Mouse (Mus musculus) hindbrain, embryonic 11.5 days (tissue): ENCODE results near the gene Ifit1bl2. TPM values are rescaled to one million over a fixed set of nuclear protein-coding genes. Genes with fewer than 3 reads are reported as not detected.

Source experiments
- ATAC-seq: fragments of 200-750 bp; cut with Nextera tagmentation; 2 replicates; pipeline ENCODE4 v1.8.0; 2017; ENCODE audit warnings: mild to moderate bottlenecking, moderate TSS enrichment, moderate library complexity; ENCODE audit not compliant: low FRiP score
- DNase-seq: peaks from one replicate; pipeline ENCODE4 v3.0.0-alpha.2; 2015; ENCODE audit warnings: low spot score
- H3K27ac ChIP-seq: fragments of 300-500 bp; sonication (generic); 2 replicates; pipeline ENCODE4 v1.5.1; 2014; ENCODE audit warnings: mild to moderate bottlenecking, low read depth, low read length
- H3K27me3 ChIP-seq: fragments of 300-500 bp; sonication (generic); 2 replicates; pipeline ENCODE4 v1.6.1; 2014; ENCODE audit warnings: mild to moderate bottlenecking, low read length, moderate library complexity, mixed read lengths; ENCODE audit not compliant: control insufficient read depth, insufficient read depth
- H3K36me3 ChIP-seq: fragments of 300-500 bp; sonication (generic); 2 replicates; pipeline ENCODE4 v1.6.1; 2014; ENCODE audit warnings: mild to moderate bottlenecking, low read length, moderate library complexity, mixed read lengths; ENCODE audit not compliant: control insufficient read depth, insufficient read depth
- H3K4me1 ChIP-seq: fragments of 300-500 bp; sonication (generic); replicated peaks from 2 replicates; pipeline ENCODE4 v1.6.1; 2014; ENCODE audit warnings: low read length, mixed read lengths; ENCODE audit not compliant: control insufficient read depth, insufficient read depth
- H3K4me2 ChIP-seq: fragments of 300-500 bp; sonication (generic); replicated peaks from 2 replicates; pipeline ENCODE4 v1.6.1; 2014; ENCODE audit warnings: mild to moderate bottlenecking, low read depth, low read length
- H3K4me3 ChIP-seq: fragments of 300-500 bp; sonication (generic); 2 replicates; pipeline ENCODE4 v1.5.1; 2014; ENCODE audit warnings: low read depth, low read length
- H3K9ac ChIP-seq: fragments of 300-500 bp; sonication (generic); 2 replicates; pipeline ENCODE4 v1.6.1; 2014; ENCODE audit warnings: low read depth, low read length
- H3K9me3 ChIP-seq: fragments of 300-500 bp; sonication (generic); 2 replicates; pipeline ENCODE4 v1.6.1; 2016; ENCODE audit warnings: low read length; ENCODE audit not compliant: control insufficient read depth
- WGBS: fragments of 180-500 bp; shearing (Covaris S2); extraction: QIAGEN DNeasy Blood & Tissue Kit; methylation state at CpG from one replicate; pipeline ENCODE4 v1.1.7; 2014; 5-methylcytosine and 5-hydroxymethylcytosine counted together
- polyA plus RNA-seq: library from polyadenylated mRNA; unstranded; fragments of >200 nt; fragmentation: Nextera tagmentation; extraction: Ambion mirVana; gene quantifications from 2 replicates; pipeline ENCODE4 v1.2.1, GENCODE M21; 2014

The Ifit1bl2 gene
- 0.07 and 0.19 TPM in 2 replicates for polyA plus RNA-seq

DNA sequence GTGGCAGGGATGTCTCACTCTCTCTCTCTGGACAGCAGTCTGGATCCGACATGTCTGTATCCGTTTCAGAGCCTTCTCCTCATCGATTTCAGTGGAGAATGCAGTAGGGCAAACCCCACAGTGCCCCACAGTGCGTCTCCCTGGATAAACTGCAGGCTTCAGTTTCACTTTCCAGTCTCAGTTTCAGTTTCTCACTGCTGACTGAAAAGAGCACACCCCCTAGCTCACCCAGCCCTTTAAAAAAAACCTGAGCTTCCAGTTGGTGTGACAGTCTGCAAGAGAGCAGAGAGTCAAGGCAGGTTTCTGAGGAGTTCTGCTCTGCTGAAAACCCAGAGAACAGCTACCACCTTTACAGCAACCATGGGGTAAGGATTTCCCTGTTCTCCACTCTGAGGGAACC is at the start of gene Ifit1bl2, which contains the start of gene Ifit1:
Ifit1bl2 (minus strand) TSS at position 121 of the 400 bp plus-strand sequence.
Ifit1 (plus strand) TSS at position 249 of the 400 bp plus-strand sequence.
- Histone ChIP-seq H3K4me3 (no peak within 1 kb of the TSS), H3K4me2 (no peak within 1 kb of the TSS), H3K27me3 (no peaks in the 10 kb centered on the region), H3K9me3 (no peaks in the 10 kb centered on the region), H3K27ac (no peak within 1 kb of the TSS), H3K4me1 (no peaks in the 10 kb centered on the region), H3K36me3 (no peaks in the 10 kb centered on the region), H3K9ac (no peak within 1 kb of the TSS)
- DNase-seq (no peak), ATAC-seq (no peak)
- 51% methylated on average over 4 of the region's 4 CpGs for WGBS

GRCm38 (mm10) chr19:34685530-34685929 is 45.0 kb upstream of the Ifit1bl2 start:
- H3K4me2 ChIP-seq, result no peak overlapping the region
- no peaks in the 10 kb centered on the region for H3K36me3 ChIP-seq
- H3K9ac ChIP-seq, result no peak overlapping the region
- ATAC-seq (no peak), DNase-seq (no peak)
- no peaks in the 10 kb centered on the region for H3K4me1 ChIP-seq
- no peak overlapping the region for H3K27ac ChIP-seq
- 90% methylated on average over 1 of the region's 1 CpGs for WGBS
- no peaks in the 10 kb centered on the region for H3K9me3 ChIP-seq
- no peaks in the 10 kb centered on the region for H3K27me3 ChIP-seq
- H3K4me3 ChIP-seq, result no peak overlapping the region

- DNase-seq, result peak; percentile 55
- H3K4me1 ChIP-seq, result no peaks in the 10 kb centered on the region
- no peak overlapping the region for H3K27ac ChIP-seq
- H3K27me3 ChIP-seq, result no peaks in the 10 kb centered on the region
- no peaks in the 10 kb centered on the region for H3K36me3 ChIP-seq
- no peaks in the 10 kb centered on the region for H3K9me3 ChIP-seq
- 71% methylated on average over 1 of the region's 1 CpGs for WGBS
- no peak overlapping the region for H3K9ac ChIP-seq
- H3K4me2 ChIP-seq, result no peak overlapping the region
- no peak overlapping the region for H3K4me3 ChIP-seq
- no peak for ATAC-seq
These were observed 44.3 kb upstream of the Ifit1bl2 start for GRCm38 (mm10) chr19:34684857-34685256.

DNA sequence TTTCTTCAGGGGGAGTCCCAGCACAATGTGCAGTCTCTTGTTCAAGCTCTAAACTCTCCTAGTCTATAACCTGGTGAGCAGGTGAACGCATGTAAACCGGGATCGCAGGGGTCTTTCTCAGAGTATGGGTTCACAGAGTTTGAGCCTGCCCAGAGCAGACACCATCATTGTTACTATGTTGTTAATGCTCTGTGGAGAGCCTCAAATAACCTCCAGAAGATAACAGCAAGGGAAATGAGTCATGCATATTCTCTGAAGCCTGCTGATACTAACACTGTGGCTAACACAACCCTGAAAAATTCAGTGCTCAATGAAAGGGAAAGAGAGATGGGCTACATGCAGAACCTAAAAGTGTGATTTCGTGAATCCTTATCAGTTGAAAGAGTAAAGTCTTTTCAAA is 37.9 kb upstream of the Ifit1bl2 start:
- ATAC-seq, result no peak
- DNase-seq, result no peak
- 89% methylated on average over 4 of the region's 4 CpGs for WGBS
- no peaks in the 10 kb centered on the region for H3K36me3 ChIP-seq
- no peak overlapping the region for H3K4me2 ChIP-seq
- no peaks in the 10 kb centered on the region for H3K27me3 ChIP-seq
- H3K4me3 ChIP-seq, result no peak overlapping the region
- no peak overlapping the region for H3K9ac ChIP-seq
- H3K4me1 ChIP-seq, result no peaks in the 10 kb centered on the region
- H3K27ac ChIP-seq, result no peak overlapping the region
- H3K9me3 ChIP-seq, result no peaks in the 10 kb centered on the region

DNA sequence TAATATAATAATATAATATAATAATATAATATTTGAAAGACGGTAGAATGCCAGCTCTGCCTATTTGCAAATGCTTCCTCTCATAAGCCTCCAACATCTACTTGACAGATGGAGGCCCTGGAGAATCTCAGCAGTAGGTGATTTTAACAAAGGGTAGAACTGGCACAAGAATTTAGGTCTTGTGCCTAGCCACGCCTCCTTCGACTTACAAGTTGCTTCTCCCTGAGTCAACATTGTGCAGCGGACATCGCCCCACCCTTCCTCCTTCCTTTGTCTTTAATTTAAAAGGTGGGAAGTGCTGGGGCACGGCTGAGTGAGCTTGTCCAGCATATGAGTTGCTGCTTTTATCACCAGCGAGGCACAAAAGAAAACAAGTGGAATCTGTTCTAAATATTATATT is 32.9 kb upstream of the Ifit1bl2 start:
- Histone ChIP-seq H3K36me3 (no peaks in the 10 kb centered on the region), H3K27ac (no peak overlapping the region), H3K9ac (no peak overlapping the region), H3K4me2 (no peak overlapping the region), H3K27me3 (no peaks in the 10 kb centered on the region), H3K4me1 (no peaks in the 10 kb centered on the region), H3K9me3 (no peaks in the 10 kb centered on the region), H3K4me3 (no peak overlapping the region)
- no peak for ATAC-seq
- no peak for DNase-seq
- 67% methylated on average over 7 of the region's 7 CpGs for WGBS

- peak; percentile 88 for DNase-seq
- no peak for ATAC-seq
- H3K9me3 ChIP-seq, result no peaks in the 10 kb centered on the region
- no peak overlapping the region for H3K27ac ChIP-seq
- no peak overlapping the region for H3K9ac ChIP-seq
- H3K4me1 ChIP-seq, result no peaks in the 10 kb centered on the region
- no peak overlapping the region for H3K4me3 ChIP-seq
- no peaks in the 10 kb centered on the region for H3K27me3 ChIP-seq
- no peak overlapping the region for H3K4me2 ChIP-seq
- WGBS, result 1% methylated on average over 5 of the region's 5 CpGs
- H3K36me3 ChIP-seq, result no peaks in the 10 kb centered on the region
These were observed 25.6 kb upstream of the Ifit1bl2 start for GRCm38 (mm10) chr19:34666127-34666526.

DNA sequence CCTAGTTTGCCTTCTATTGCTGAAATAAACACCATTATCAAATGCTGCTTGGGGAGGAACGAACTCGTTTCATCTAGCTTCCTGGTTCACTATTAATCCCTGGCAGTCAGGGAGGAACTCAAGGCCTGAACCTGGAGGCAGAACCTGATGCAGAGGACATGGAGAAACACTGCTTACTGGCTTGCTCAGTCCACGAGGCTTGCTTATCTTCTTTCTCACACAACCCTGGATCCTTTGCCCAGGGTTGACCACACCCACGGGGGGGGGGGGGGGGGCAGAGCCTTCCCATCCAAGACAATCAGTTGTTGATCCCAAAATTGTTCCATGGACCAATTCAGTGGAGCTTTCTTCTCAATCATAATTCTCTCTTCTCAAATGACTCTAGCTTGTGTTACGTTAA is 22.2 kb upstream of the Ifit1bl2 start:
- Histone ChIP-seq H3K4me1 (no peaks in the 10 kb centered on the region), H3K27ac (no peak overlapping the region), H3K36me3 (no peaks in the 10 kb centered on the region), H3K9me3 (no peaks in the 10 kb centered on the region), H3K4me3 (no peak overlapping the region), H3K27me3 (no peaks in the 10 kb centered on the region), H3K9ac (no peak overlapping the region), H3K4me2 (no peak overlapping the region)
- no peak for DNase-seq
- no peak for ATAC-seq
- WGBS, result 60% methylated on average over 5 of the region's 5 CpGs

GRCm38 (mm10) chr19:34662067-34662507 is 21.5 kb upstream of the Ifit1bl2 start:
- no peaks in the 10 kb centered on the region for H3K27me3 ChIP-seq
- no peaks in the 10 kb centered on the region for H3K36me3 ChIP-seq
- peak overlapping the region; percentile 16; the same call in 1 of the 2 replicates for H3K4me3 ChIP-seq
- H3K9ac ChIP-seq, result no peak overlapping the region
- peak overlapping the region; percentile 44 for H3K4me2 ChIP-seq
- DNase-seq (peak; percentile 76), ATAC-seq (peak; percentile 91)
- no peak overlapping the region for H3K27ac ChIP-seq
- no peaks in the 10 kb centered on the region for H3K9me3 ChIP-seq
- H3K4me1 ChIP-seq, result no peaks in the 10 kb centered on the region
- WGBS, result 18% methylated on average over 13 of the region's 13 CpGs

DNA sequence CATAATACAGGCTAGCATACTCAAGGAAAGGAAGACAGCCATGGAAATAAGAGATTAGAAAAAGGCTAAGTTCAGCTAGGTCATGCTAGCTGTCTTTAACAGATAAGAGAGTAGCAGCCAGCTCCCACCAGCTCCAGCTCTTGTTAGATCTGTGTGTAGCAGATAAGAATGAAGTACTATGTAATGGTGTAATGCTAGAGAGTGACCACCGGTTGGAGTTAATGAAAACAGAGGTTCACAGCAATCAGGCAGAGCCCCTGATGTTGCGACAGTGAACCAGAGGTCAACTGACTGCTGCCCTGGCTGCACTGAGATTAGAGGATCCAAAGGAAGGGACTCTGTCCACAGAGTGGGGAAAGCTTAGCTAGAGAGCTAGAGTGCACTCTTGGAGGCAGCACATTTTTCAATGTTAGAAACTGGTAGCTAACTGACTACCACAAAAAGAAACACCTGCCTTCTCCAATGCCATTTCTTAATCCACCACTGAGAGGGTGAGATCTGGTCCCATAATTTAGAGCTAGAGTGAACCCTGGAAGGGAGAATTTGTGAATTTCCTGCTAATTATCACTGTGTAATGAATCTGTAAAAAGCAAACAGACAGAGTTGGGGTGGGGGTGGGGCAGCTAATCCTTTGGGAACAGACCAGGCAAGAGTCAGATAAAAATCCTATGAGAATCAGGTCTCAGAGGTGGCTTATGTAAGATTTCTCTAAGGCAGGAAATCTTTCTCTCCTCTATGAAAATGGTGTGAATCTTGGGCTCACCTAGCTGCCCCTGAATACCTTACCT is 16.2 kb upstream of the Ifit1bl2 start:
- WGBS, result 36% methylated on average over 2 of the region's 2 CpGs

More for the DNA sequence above, 16.2 kb upstream of the Ifit1bl2 start:
- no peak for DNase-seq
- 0 out of 2 replicates have a peak, but pooled peaks have one; percentile 27 for ATAC-seq
- no peak overlapping the region for H3K4me3 ChIP-seq
- H3K9ac ChIP-seq, result no peak overlapping the region
- no peaks in the 10 kb centered on the region for H3K36me3 ChIP-seq
- H3K9me3 ChIP-seq, result no peaks in the 10 kb centered on the region
- no peaks in the 10 kb centered on the region for H3K4me1 ChIP-seq
- no peak overlapping the region for H3K4me2 ChIP-seq
- no peak overlapping the region for H3K27ac ChIP-seq
- H3K27me3 ChIP-seq, result no peaks in the 10 kb centered on the region
